Mouse (Mus musculus) myocyte (in vitro differentiated cells): Measurements from ENCODE around the gene Pnpla1.

Experiments used
- MAX ChIP-seq: IDR thresholded peaks from one replicate; pipeline ENCODE4 v1.6.1; 2011; ENCODE audit warnings: low read depth, mild to moderate bottlenecking, control low read depth
- MYOG ChIP-seq, 3 experiments: IDR thresholded peaks; one replicate each; pipeline ENCODE4 v1.6.1; 2011; ENCODE audit warnings: control low read depth in 2 of 3, low read depth in 2 of 3, mild to moderate bottlenecking in 2 of 3; ENCODE audit not compliant: insufficient read length in 2 of 3, control insufficient read depth in 1 of 3, insufficient read depth in 1 of 3
- POLR2A ChIP-seq: IDR thresholded peaks from one replicate; pipeline ENCODE4 v1.6.1; 2011; ENCODE audit warnings: low read depth, mild to moderate bottlenecking, control low read depth, moderate library complexity; ENCODE audit not compliant: insufficient read length
- POLR2AphosphoS2 ChIP-seq: IDR thresholded peaks from one replicate; pipeline ENCODE4 v1.6.1; 2011; ENCODE audit warnings: low read depth, control low read depth; ENCODE audit not compliant: insufficient read length
- REST ChIP-seq: IDR thresholded peaks from one replicate; pipeline ENCODE4 v1.6.1; 2011; ENCODE audit warnings: mild to moderate bottlenecking, control low read depth, moderate library complexity; ENCODE audit not compliant: insufficient read depth, insufficient read length
- TCF12 ChIP-seq: IDR thresholded peaks from one replicate; pipeline ENCODE4 v1.6.1; 2011; ENCODE audit warnings: mild to moderate bottlenecking, control low read depth; ENCODE audit not compliant: poor library complexity, insufficient read depth, severe bottlenecking
- TCF3 ChIP-seq: IDR thresholded peaks from one replicate; pipeline ENCODE4 v1.6.1; 2011; ENCODE audit warnings: low read depth, control low read depth; ENCODE audit not compliant: insufficient read length
- USF1 ChIP-seq: IDR thresholded peaks from one replicate; pipeline ENCODE4 v1.6.1; 2011; ENCODE audit warnings: low read depth, mild to moderate bottlenecking, control low read depth, moderate library complexity

GRCm38 (mm10) chr17:28882316-28882715 lies 24.1 kb downstream of the Pnpla1 start:
- TF ChIP-seq USF1 (no peak), POLR2A (no peak), MAX (no peak), TCF3 (peak; percentile 5), POLR2AphosphoS2 (no peak), TCF12 (no peak), REST (no peak), MYOG (IDR thresholded peaks at IDR 0.05; ENCODE audit: control insufficient read depth in 1 of 3, insufficient read depth in 1 of 3, insufficient read length in 2 of 3, low read depth in 2 of 3) (peak in 2 of 3 experiments; percentile 79 to 83)
